Mouse (Mus musculus) frontal cortex, postnatal 10 days (tissue): ENCODE data around the gene Gm48552.

Source experiments
- DNase-seq, 2 experiments: peaks; one replicate each; pipeline ENCODE4 v3.0.0; 2022; ENCODE audit warnings: low spot score in 2 of 2, mixed read lengths in 1 of 2

The Gm48552 gene

GRCm38 (mm10) chr10:81388505-81389055 is at the start of gene Gm48552:
Gm48552 (plus strand) TSS chr10:81389005.
- DNase-seq, result no peak

- DNase-seq, result no peak
These were observed 48.1 kb upstream of the Gm48552 start for GRCm38 (mm10) chr10:81340551-81341332.

- DNase-seq, result peak in 1 of 2 experiments; percentile 41
These were observed 47.4 kb upstream of the Gm48552 start for GRCm38 (mm10) chr10:81341333-81341949.

- no peak for DNase-seq
These were observed 45.9 kb upstream of the Gm48552 start, which contains the start of gene Gipc3 for GRCm38 (mm10) chr10:81342686-81343505. Gipc3 (minus strand) TSS chr10:81343266.

GRCm38 (mm10) chr10:81344421-81345161 is 44.2 kb upstream of the Gm48552 start:
- no peak for DNase-seq

- DNase-seq, result no peak
These were observed 43.7 kb upstream of the Gm48552 start for GRCm38 (mm10) chr10:81345162-81345534.

GRCm38 (mm10) chr10:81346453-81347067 is 42.2 kb upstream of the Gm48552 start:
- peak in 1 of 2 experiments; percentile 58 for DNase-seq

- no peak for DNase-seq
These were observed 39.7 kb upstream of the Gm48552 start for GRCm38 (mm10) chr10:81349146-81349545.

- peak in 1 of 2 experiments; percentile 53 for DNase-seq
These were observed 38.8 kb upstream of the Gm48552 start for GRCm38 (mm10) chr10:81349961-81350350.

GRCm38 (mm10) chr10:81350351-81351063 is 38.3 kb upstream of the Gm48552 start, which contains the start of gene Hmg20b:
Hmg20b (minus strand) TSS chr10:81350480.
- DNase-seq, result peak; percentile 99 to 100

GRCm38 (mm10) chr10:81351678-81352291 is 37.0 kb upstream of the Gm48552 start:
- no peak for DNase-seq

GRCm38 (mm10) chr10:81354738-81355477 is 33.9 kb upstream of the Gm48552 start:
- no peak for DNase-seq

- no peak for DNase-seq
These were observed 33.3 kb upstream of the Gm48552 start for GRCm38 (mm10) chr10:81355533-81355932.

GRCm38 (mm10) chr10:81356352-81356990 is 32.3 kb upstream of the Gm48552 start:
- no peak for DNase-seq

GRCm38 (mm10) chr10:81356991-81357844 is 31.6 kb upstream of the Gm48552 start, which contains the start of gene Mfsd12:
Mfsd12 (plus strand) TSS chr10:81357491.
- DNase-seq, result peak; percentile 81 to 90

- no peak for DNase-seq
These were observed 30.6 kb upstream of the Gm48552 start for GRCm38 (mm10) chr10:81358209-81358608.

- DNase-seq, result no peak
These were observed 30.0 kb upstream of the Gm48552 start for GRCm38 (mm10) chr10:81358841-81359240.
